Mouse (Mus musculus) midbrain, embryonic 10.5 days (tissue): ENCODE measurements at regions not wholly inside any gene's neighbourhood (a gene's known extent, or its start where the extent isn't known, plus 50 kb on each side); places are given as distances from the start of the nearest gene placed in this dataset.

Experiments used
- DNase-seq: peaks from one replicate; pipeline ENCODE4 v3.0.0-alpha.2; 2017; ENCODE audit warnings: low spot score
- H3K27ac ChIP-seq: fragments of 300-500 bp; sonication (generic); replicated peaks from 2 replicates; pipeline ENCODE4 v1.5.1; 2016; ENCODE audit warnings: mild to moderate bottlenecking
- H3K27me3 ChIP-seq: fragments of 300-500 bp; sonication (generic); 2 replicates; pipeline ENCODE4 v1.6.1; 2016; ENCODE audit warnings: low read depth, mild to moderate bottlenecking; ENCODE audit not compliant: poor library complexity, severe bottlenecking
- H3K36me3 ChIP-seq: fragments of 300-500 bp; sonication (generic); 2 replicates; pipeline ENCODE4 v1.6.1; 2016; ENCODE audit warnings: mild to moderate bottlenecking, moderate library complexity
- H3K4me1 ChIP-seq: fragments of 300-500 bp; sonication (generic); 2 replicates; pipeline ENCODE4 v1.6.1; 2016
- H3K4me3 ChIP-seq: fragments of 300-500 bp; sonication (generic); 2 replicates; pipeline ENCODE4 v1.5.1; 2016; ENCODE audit warnings: mild to moderate bottlenecking, moderate library complexity
- H3K9me3 ChIP-seq: fragments of 300-500 bp; sonication (generic); replicated peaks from 2 replicates; pipeline ENCODE4 v1.6.1; 2016; ENCODE audit warnings: mild to moderate bottlenecking
- WGBS: fragments of 180-500 bp; shearing (Covaris S2); methylation state at CpG from one replicate; pipeline ENCODE4 v1.1.7; 2016; 5-methylcytosine and 5-hydroxymethylcytosine counted together

DNA sequence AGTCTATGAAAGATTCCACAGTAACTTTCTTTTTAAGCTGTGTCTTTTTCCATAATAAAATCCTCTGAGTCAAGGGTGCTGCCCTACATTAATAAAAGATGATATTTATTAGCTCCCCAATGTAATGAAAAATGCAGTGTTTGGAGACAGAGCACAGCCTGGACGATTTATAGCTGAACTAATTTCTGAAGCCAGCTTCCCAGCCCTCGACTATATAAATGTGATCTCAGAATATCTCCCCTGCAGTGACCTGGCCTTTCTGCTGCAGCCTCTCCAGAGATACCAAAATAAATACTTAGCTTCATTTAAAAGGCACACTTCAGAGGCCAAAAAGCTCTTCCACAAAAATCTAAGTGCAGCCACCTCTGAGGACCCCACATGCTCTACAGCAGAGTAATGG lies 534.7 kb downstream of the Zfp619 start:
- H3K27me3 ChIP-seq: no peaks in the 10 kb centered on the region
- no peak overlapping the region for H3K27ac ChIP-seq
- no peaks in the 10 kb centered on the region for H3K9me3 ChIP-seq
- DNase-seq: no peak
- 74% methylated on average over 2 of the region's 2 CpGs for WGBS
- H3K4me3 ChIP-seq: no peak overlapping the region
- H3K36me3 ChIP-seq: no peaks in the 10 kb centered on the region
- H3K4me1 ChIP-seq: no peaks in the 10 kb centered on the region

DNA sequence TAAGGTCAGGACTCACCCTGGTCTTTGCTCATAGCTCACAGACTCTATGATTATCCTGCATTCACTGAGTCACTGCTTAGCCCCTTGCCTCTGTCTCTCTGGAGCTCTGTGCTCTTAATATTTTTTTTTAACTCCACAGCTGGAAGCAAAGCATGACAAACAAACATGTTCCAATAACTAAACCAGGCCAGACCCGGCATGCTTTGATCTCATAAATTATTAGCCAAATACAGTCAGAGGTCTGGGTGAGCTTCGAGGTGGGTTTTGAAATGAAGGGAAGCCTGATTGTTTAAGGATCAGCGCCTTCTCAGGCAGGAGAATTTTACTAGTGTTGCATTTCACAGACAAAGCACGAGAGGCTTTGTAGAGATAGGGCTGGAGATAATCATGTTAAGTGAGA lies 541.3 kb downstream of the Zfp619 start:
- no peaks in the 10 kb centered on the region for H3K36me3 ChIP-seq

DNA sequence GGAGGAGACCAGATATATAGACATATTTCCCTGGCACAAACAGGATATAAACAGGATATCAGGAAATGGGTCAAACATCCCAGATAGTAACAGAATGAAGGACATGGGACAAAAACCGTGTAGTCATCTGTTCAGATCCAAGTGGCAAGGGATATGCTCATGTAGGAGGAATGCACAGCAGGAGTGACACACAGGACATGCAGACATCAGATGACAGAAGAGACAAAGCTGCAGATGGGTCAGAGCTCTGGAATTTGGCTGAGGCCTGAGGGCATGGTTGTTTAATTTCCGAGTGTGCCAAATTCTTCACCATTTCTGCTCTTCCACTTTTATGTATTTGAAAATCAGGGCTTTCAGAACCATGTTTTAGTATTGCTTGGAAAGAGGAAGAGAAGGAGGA lies 547.1 kb downstream of the Zfp619 start:
- no peaks in the 10 kb centered on the region for H3K36me3 ChIP-seq
- H3K4me3 ChIP-seq: no peak overlapping the region
- H3K27me3 ChIP-seq: no peaks in the 10 kb centered on the region
- no peak for DNase-seq
- no peak overlapping the region for H3K27ac ChIP-seq
- no peaks in the 10 kb centered on the region for H3K9me3 ChIP-seq
- WGBS: 56% methylated on average over 2 of the region's 2 CpGs
- no peaks in the 10 kb centered on the region for H3K4me1 ChIP-seq

More for the DNA sequence above, 541.3 kb downstream of the Zfp619 start:
- H3K27ac ChIP-seq: no peak overlapping the region
- WGBS: 53% methylated on average over 4 of the region's 4 CpGs
- no peak overlapping the region for H3K4me3 ChIP-seq
- H3K4me1 ChIP-seq: no peaks in the 10 kb centered on the region
- H3K9me3 ChIP-seq: no peaks in the 10 kb centered on the region
- H3K27me3 ChIP-seq: no peaks in the 10 kb centered on the region
- DNase-seq: no peak

DNA sequence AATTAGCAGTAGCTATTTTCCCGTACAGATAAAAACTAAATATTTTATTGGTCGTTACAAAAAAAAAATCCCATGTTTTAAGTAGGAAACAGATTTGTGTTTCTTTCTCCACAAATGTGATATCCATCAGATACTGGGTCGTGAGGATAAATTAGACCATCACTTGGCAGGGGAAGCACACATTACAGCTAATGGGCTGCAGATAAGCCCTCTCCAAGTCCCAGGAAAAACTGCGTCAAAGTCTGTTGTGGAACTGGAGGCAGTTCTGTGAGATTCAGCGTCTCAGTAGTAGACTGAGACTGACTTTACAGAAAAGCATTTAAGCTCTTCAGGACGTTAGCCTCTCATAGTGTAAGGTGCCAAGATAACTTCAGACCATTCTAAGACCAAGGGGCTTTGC lies 548.0 kb downstream of the Zfp619 start:
- Histone ChIP-seq H3K4me1 (no peaks in the 10 kb centered on the region), H3K9me3 (no peaks in the 10 kb centered on the region), H3K27me3 (no peaks in the 10 kb centered on the region), H3K27ac (no peak overlapping the region), H3K4me3 (no peak overlapping the region), H3K36me3 (no peaks in the 10 kb centered on the region)
- 86% methylated on average over 6 of the region's 6 CpGs for WGBS
- DNase-seq: no peak

DNA sequence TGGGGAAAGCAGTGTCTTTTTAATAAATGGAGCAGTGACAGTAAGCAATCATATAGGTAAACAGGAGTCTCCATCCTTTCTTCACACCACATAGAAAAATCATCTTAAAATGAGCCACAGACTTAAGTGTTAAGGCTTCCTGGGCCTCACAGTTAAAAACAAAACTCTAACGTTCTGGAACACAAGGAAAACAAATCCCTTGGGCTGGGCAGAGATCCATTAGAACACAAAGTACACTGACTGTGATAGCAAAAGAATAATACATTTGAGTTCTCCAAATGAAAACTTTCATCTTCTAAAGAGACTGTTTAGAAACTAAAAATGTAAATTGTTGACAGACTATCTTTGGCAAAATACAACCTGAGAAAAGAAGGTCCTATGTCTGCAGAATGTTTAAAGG lies 549.8 kb downstream of the Zfp619 start:
- H3K4me3 ChIP-seq: no peak overlapping the region
- no peaks in the 10 kb centered on the region for H3K27me3 ChIP-seq
- no peaks in the 10 kb centered on the region for H3K36me3 ChIP-seq
- no peak overlapping the region for H3K27ac ChIP-seq
- 83% methylated on average over 1 of the region's 1 CpGs for WGBS
- no peaks in the 10 kb centered on the region for H3K4me1 ChIP-seq
- DNase-seq: no peak
- H3K9me3 ChIP-seq: no peaks in the 10 kb centered on the region

DNA sequence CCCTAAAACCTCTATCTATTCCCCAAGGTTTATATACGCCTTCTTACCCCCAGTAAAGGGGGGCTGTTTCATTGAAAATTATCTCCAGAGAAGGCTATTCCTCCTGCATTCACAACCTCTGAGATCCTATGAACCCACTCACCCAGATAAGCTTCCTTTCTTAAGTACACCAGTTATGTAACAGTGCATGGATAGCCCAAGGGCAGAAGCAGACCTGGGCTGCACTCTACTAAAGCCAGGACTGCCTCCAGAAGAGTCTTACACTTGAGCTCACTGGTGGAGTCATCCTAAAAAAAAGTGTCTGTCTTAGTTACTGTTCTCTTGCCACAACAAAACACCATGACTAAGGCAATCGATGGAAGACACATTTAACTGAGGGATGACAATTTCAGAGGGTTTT lies 553.7 kb downstream of the Zfp619 start:
- no peak overlapping the region for H3K4me3 ChIP-seq
- no peak overlapping the region for H3K27ac ChIP-seq
- H3K36me3 ChIP-seq: no peaks in the 10 kb centered on the region
- DNase-seq: no peak
- no peaks in the 10 kb centered on the region for H3K4me1 ChIP-seq
- H3K9me3 ChIP-seq: no peaks in the 10 kb centered on the region
- 79% methylated on average over 2 of the region's 2 CpGs for whole genome bisulfite sequencing
- H3K27me3 ChIP-seq: no peaks in the 10 kb centered on the region

DNA sequence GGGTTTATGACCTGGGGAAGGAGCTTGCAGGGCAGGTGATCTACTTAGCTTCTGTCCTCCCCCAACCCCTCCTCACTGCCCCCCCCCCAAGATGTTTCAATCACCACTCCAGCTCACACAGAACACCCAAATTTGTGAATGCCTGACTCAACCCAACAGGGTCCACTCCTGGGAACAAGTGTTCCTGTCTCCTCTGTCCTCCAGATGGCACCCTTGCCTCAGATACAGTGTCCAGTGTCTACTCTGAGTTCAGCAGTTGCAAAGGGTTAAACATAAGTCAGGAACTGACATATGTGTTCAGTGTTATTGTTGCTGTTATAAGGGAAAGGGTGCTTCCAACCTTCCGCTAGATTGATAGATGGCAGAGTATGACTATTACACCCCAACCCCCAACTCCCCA lies 554.9 kb downstream of the Zfp619 start:
- Histone ChIP-seq H3K4me3 (no peak overlapping the region), H3K36me3 (no peaks in the 10 kb centered on the region), H3K27me3 (no peaks in the 10 kb centered on the region), H3K27ac (no peak overlapping the region), H3K4me1 (no peaks in the 10 kb centered on the region), H3K9me3 (no peaks in the 10 kb centered on the region)
- DNase-seq: no peak
- 70% methylated on average over 1 of the region's 1 CpGs for WGBS

DNA sequence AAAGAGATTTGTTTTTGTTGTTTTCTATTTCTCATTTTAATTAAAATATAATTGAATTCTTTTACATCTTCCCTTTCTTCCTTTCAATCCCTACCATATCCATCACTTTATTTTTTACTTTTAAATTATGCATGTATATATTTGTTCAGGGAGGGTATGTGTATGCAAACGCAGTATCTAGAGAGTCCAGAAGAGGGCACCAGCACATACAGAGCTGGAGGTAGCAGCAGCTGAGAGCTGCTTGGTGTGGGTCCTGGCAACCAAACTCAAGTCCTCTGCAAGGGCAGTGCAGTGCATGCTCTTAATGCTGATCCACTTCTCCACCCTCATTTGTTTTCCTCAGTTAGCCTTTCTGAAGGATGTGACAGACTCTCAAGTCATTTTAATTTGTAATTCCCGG lies 568.7 kb downstream of the Zfp619 start:
- H3K36me3 ChIP-seq: no peaks in the 10 kb centered on the region
- no peaks in the 10 kb centered on the region for H3K4me1 ChIP-seq
- 58% methylated on average over 2 of the region's 2 CpGs for WGBS
- no peaks in the 10 kb centered on the region for H3K27me3 ChIP-seq
- H3K4me3 ChIP-seq: no peak overlapping the region
- no peaks in the 10 kb centered on the region for H3K9me3 ChIP-seq
- H3K27ac ChIP-seq: no peak overlapping the region
- no peak for DNase-seq

DNA sequence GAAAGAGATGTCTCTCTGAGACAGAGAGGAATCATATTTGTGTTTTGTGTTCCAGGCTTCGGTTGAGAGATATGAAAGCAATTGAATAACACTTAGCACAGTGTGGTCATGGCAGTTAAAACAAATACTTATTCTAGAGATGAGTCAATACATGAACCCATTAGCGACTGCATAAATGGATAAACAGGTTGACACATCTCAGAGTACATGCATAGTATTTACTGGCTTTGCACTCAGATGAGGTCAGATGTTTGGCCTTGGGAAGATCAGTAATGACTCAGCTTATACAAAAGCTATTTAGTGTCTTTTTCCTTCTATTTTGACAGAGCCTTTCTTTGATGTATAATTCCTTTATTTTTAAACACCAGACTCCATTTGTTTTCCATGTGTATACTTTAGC lies 579.5 kb downstream of the Zfp619 start:
- no peaks in the 10 kb centered on the region for H3K27me3 ChIP-seq

DNA sequence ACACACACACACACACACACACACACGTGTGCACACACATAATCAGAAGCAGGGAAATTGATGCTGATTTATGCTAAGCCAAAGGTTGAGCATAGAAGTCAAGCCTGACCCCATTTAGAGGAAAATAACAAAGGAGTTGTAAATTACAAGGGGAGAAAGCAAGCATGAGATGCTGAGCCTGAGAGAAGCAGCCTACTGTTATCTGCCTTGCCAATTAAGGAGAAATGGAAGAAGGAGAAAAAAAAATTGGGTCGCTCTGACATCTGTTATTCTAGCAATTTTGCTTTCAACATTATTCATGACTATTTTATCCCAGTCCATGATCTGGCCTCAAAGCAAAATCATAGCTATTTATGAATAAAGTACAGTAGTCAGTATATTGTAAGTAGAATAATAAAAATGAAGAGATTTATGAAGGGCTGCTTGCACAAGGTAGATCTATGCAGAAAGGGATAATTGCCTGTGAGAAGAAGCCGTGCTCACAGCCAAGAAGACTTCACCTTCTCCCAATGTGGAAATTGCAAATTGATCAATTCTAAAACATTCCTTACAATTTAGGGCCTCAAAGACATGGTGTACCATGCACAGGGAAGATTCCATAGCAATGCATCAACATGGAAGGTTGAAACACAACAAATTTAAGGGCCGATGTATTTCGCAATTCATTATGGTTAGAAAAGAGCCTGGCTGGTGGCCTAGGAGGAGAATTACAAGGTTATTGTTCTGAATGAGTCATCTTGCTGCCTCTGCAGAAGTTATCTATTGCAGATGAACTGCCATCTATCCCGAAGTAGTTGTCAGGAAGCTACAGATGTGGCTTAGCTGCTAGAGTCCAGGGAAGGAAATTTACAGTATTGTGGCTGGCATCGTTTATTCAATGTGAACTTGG lies 585.7 kb downstream of the Zfp619 start:
- no peaks in the 10 kb centered on the region for H3K36me3 ChIP-seq
- 90% methylated on average over 7 of the region's 7 CpGs for WGBS
- H3K9me3 ChIP-seq: no peaks in the 10 kb centered on the region
- no peak overlapping the region for H3K4me3 ChIP-seq
- no peak overlapping the region for H3K27ac ChIP-seq
- DNase-seq: no peak
- no peaks in the 10 kb centered on the region for H3K4me1 ChIP-seq
- no peaks in the 10 kb centered on the region for H3K27me3 ChIP-seq

More for the DNA sequence above, 579.5 kb downstream of the Zfp619 start:
- no peaks in the 10 kb centered on the region for H3K9me3 ChIP-seq
- 89% methylated on average over 2 of the region's 2 CpGs for WGBS
- no peak for DNase-seq
- H3K27ac ChIP-seq: no peak overlapping the region
- no peaks in the 10 kb centered on the region for H3K4me1 ChIP-seq
- H3K36me3 ChIP-seq: no peaks in the 10 kb centered on the region
- H3K4me3 ChIP-seq: no peak overlapping the region

DNA sequence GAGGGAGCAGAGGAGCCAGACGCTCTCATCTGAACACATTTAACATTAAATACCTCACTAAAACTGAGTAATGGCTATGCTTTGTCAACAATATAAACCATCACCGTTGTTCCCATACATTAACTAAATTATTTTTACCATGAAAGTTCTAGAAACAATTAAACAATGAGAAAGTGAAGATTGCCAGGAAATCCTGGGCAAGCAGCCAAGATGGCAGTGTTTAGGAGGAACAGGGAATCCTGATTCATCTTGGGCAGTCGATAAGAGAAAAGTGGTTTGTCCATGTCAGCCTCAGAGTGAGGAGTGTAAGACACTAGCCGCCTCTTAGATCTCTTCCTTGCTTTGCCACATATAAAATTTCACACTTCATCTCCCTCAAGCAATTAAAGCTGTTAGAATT lies 625.3 kb downstream of the Zfp619 start:
- H3K36me3 ChIP-seq: no peaks in the 10 kb centered on the region
- no peaks in the 10 kb centered on the region for H3K4me1 ChIP-seq
- WGBS: 91% methylated on average over 4 of the region's 4 CpGs
- H3K9me3 ChIP-seq: no peaks in the 10 kb centered on the region
- H3K27ac ChIP-seq: no peak overlapping the region
- H3K27me3 ChIP-seq: no peaks in the 10 kb centered on the region
- DNase-seq: no peak
- H3K4me3 ChIP-seq: no peak overlapping the region

DNA sequence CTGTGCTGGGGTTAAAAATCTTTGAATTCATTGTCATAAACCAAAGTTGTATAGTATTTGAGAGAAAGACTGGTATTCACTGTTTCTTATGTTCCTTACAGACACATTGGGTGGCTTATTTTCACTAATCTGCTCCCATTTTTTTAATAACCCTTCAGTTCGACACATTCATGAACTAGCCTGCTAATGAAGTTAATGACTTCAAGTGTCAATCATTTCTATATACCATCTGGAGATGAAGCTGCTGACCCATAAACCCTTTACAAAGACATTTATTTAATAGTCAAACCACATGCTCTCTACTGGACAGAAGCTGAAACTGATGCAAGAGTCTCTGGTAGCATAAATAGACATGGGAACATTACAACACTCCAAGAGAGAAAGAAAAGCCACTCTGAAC lies 626.9 kb downstream of the Zfp619 start:
- no peak for DNase-seq

DNA sequence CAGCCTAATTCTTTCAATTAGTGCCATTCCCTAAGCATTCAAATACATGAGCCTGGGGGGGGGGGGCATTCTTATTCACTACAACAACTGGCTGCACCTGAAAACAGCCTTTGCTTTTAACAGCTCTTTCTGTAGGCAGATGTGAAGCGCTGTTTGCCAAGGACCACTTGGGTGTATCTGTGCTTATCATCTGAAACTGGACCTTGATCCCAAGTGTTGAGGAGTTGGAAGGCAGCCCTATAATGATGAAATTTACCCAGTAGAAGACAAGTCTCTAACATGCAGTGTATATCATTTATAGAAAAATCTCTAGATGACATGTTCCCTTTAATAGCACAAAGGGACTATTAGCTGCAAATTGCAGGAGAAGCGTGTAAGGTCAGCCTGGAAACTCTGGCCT lies 660.0 kb downstream of the Zfp619 start:
- DNase-seq: no peak
- WGBS: 87% methylated on average over 2 of the region's 2 CpGs
- Histone ChIP-seq H3K27me3 (no peaks in the 10 kb centered on the region), H3K4me3 (no peak overlapping the region), H3K4me1 (no peaks in the 10 kb centered on the region), H3K9me3 (no peaks in the 10 kb centered on the region), H3K27ac (no peak overlapping the region), H3K36me3 (no peaks in the 10 kb centered on the region)

More for the DNA sequence above, 626.9 kb downstream of the Zfp619 start:
- 80% methylated on average over 1 of the region's 1 CpGs for WGBS
- no peak overlapping the region for H3K4me3 ChIP-seq
- H3K9me3 ChIP-seq: no peaks in the 10 kb centered on the region
- no peaks in the 10 kb centered on the region for H3K36me3 ChIP-seq
- no peaks in the 10 kb centered on the region for H3K4me1 ChIP-seq
- no peaks in the 10 kb centered on the region for H3K27me3 ChIP-seq
- H3K27ac ChIP-seq: no peak overlapping the region
